Mouse (Mus musculus): Measurements from ENCODE around the gene C2cd5. TPM values are rescaled to one million over a fixed set of nuclear protein-coding genes. Genes with fewer than 3 reads are reported as not detected.

The C2cd5 gene
- total and polyA plus RNA-seq, 3 experiments: 16.2 to 47.6 (median 30.5) TPM

GRCm38 (mm10) chr6:143140884-143141283 lies 40.9 kb upstream of the C2cd5 start:
- Histone ChIP-seq H3K9me3 (replicated peaks; ENCODE audit: insufficient read depth, low read length) (no peaks in the 10 kb centered on the region), H3K27me3 (ENCODE audit: control insufficient read depth in 1 of 2, insufficient read depth in 2 of 2, low read length in 2 of 2) (peaks cover 1 to 2% of the 10 kb centered on the region in 2 experiments; a peak in 1 of 4 replicates), H3K36me3 (ENCODE audit: control insufficient read depth in 1 of 2, insufficient read depth in 2 of 2, low read length in 2 of 2) (no peaks in the 10 kb centered on the region), H3K79me2 (ENCODE audit: control insufficient read depth, insufficient read depth, low read length, poor library complexity) (no peaks in the 10 kb centered on the region), H3K4me3 (ENCODE audit: control insufficient read depth in 1 of 2, insufficient read depth in 1 of 2, low read depth in 2 of 2, low read length in 2 of 2) (no peak overlapping the region), H3K9ac (ENCODE audit: control insufficient read depth, low read depth, low read length, poor library complexity, severe bottlenecking) (no peak overlapping the region), H3K4me1 (ENCODE audit: control insufficient read depth in 1 of 2, insufficient read depth in 2 of 2, low read length in 2 of 2) (no peaks in the 10 kb centered on the region), H3K27ac (ENCODE audit: control insufficient read depth, low read depth, low read length) (no peak overlapping the region)
- DNase-seq (ENCODE audit: low read depth, low spot score): no peak
- no peak for TF ChIP-seq TCF12 (IDR thresholded peaks at IDR 0.05; ENCODE audit: low read depth, low read length)
- TF ChIP-seq MAFK (IDR thresholded peaks at IDR 0.05; ENCODE audit: borderline replicate concordance, low read depth, low read length): no peak
- TF ChIP-seq TBP (IDR thresholded peaks at IDR 0.05; ENCODE audit: low read depth, low read length): no peak
- no peak for TF ChIP-seq ZC3H11A (IDR thresholded peaks at IDR 0.05; ENCODE audit: low read depth, low read length)
- no peak for TF ChIP-seq CHD2 (IDR thresholded peaks at IDR 0.05; ENCODE audit: low read length)
- TF ChIP-seq NRF1 (IDR thresholded peaks at IDR 0.05; ENCODE audit: insufficient read depth, low read depth, low read length, poor library complexity, severe bottlenecking): no peak
- no peak for TF ChIP-seq BHLHE40 (IDR thresholded peaks at IDR 0.05; ENCODE audit: borderline replicate concordance, low read depth, low read length)
- TF ChIP-seq E2F4 (IDR thresholded peaks at IDR 0.05; ENCODE audit: borderline replicate concordance, low read depth, low read length): no peak
- no peak for TF ChIP-seq TAL1 (IDR thresholded peaks at IDR 0.05; ENCODE audit: low read length)
- TF ChIP-seq NELFE (IDR thresholded peaks at IDR 0.05; ENCODE audit: low read depth, low read length): no peak
- no peak for TF ChIP-seq GATA1 (IDR thresholded peaks at IDR 0.05; ENCODE audit: low read depth, low read length)
- TF ChIP-seq USF2 (IDR thresholded peaks at IDR 0.05; ENCODE audit: borderline replicate concordance in 1 of 2, insufficient read depth in 1 of 2, low read depth in 1 of 2, low read length in 2 of 2): no peak
- no peak for TF ChIP-seq POLR2AphosphoS2 (IDR thresholded peaks at IDR 0.05; ENCODE audit: low read length)
- no peak for TF ChIP-seq USF1 (IDR thresholded peaks at IDR 0.05; ENCODE audit: low read depth, low read length)
- no peak for TF ChIP-seq MYB (IDR thresholded peaks at IDR 0.05; ENCODE audit: low read depth, low read length)
- no peak for TF ChIP-seq ZNF384 (IDR thresholded peaks at IDR 0.05; ENCODE audit: low read depth, low read length)
- TF ChIP-seq KAT2A (conservative IDR thresholded peaks at IDR 0.05; ENCODE audit: low read depth, low read length): no peak
- no peak for TF ChIP-seq MAZ (IDR thresholded peaks at IDR 0.05; ENCODE audit: low read depth, low read length)

GRCm38 (mm10) chr6:143139417-143139816 lies 39.5 kb upstream of the C2cd5 start:
- peaks cover 1 to 2% of the 10 kb centered on the region in 2 experiments; a peak in 2 of 4 replicates for H3K27me3 ChIP-seq (ENCODE audit: control insufficient read depth in 1 of 2, insufficient read depth in 2 of 2, low read length in 2 of 2)
- no peaks in the 10 kb centered on the region for H3K79me2 ChIP-seq (ENCODE audit: control insufficient read depth, insufficient read depth, low read length, poor library complexity)
- H3K4me3 ChIP-seq (ENCODE audit: control insufficient read depth in 1 of 2, insufficient read depth in 1 of 2, low read depth in 2 of 2, low read length in 2 of 2): no peak overlapping the region
- no peak overlapping the region for H3K27ac ChIP-seq (ENCODE audit: control insufficient read depth, low read depth, low read length)
- no peaks in the 10 kb centered on the region for H3K36me3 ChIP-seq (ENCODE audit: control insufficient read depth in 1 of 2, insufficient read depth in 2 of 2, low read length in 2 of 2)
- TF ChIP-seq E2F4 (IDR thresholded peaks at IDR 0.05; ENCODE audit: borderline replicate concordance, low read depth, low read length) (no peak), ZNF384 (IDR thresholded peaks at IDR 0.05; ENCODE audit: low read depth, low read length) (no peak), TAL1 (IDR thresholded peaks at IDR 0.05; ENCODE audit: low read length) (no peak), ZC3H11A (IDR thresholded peaks at IDR 0.05; ENCODE audit: low read depth, low read length) (no peak), ETS1 (IDR thresholded peaks at IDR 0.05; ENCODE audit: low read depth, low read length) (no peak), CHD2 (IDR thresholded peaks at IDR 0.05; ENCODE audit: low read length) (no peak), CHD1 (IDR thresholded peaks at IDR 0.05; ENCODE audit: low read depth, low read length) (no peak), KAT2A (conservative IDR thresholded peaks at IDR 0.05; ENCODE audit: low read depth, low read length) (no peak), ELF1 (IDR thresholded peaks at IDR 0.05; ENCODE audit: low read depth, low read length) (no peak), USF2 (IDR thresholded peaks at IDR 0.05; ENCODE audit: borderline replicate concordance in 1 of 2, insufficient read depth in 1 of 2, low read depth in 1 of 2, low read length in 2 of 2) (no peak)
- no peaks in the 10 kb centered on the region for H3K9me3 ChIP-seq (replicated peaks; ENCODE audit: insufficient read depth, low read length)
- no peaks in the 10 kb centered on the region for H3K4me1 ChIP-seq (ENCODE audit: control insufficient read depth in 1 of 2, insufficient read depth in 2 of 2, low read length in 2 of 2)
- H3K9ac ChIP-seq (ENCODE audit: control insufficient read depth, low read depth, low read length, poor library complexity, severe bottlenecking): no peak overlapping the region
- no peak for DNase-seq (ENCODE audit: low read depth, low spot score)
